Mouse (Mus musculus): Measurements from ENCODE around the gene Dtl.

DNA sequence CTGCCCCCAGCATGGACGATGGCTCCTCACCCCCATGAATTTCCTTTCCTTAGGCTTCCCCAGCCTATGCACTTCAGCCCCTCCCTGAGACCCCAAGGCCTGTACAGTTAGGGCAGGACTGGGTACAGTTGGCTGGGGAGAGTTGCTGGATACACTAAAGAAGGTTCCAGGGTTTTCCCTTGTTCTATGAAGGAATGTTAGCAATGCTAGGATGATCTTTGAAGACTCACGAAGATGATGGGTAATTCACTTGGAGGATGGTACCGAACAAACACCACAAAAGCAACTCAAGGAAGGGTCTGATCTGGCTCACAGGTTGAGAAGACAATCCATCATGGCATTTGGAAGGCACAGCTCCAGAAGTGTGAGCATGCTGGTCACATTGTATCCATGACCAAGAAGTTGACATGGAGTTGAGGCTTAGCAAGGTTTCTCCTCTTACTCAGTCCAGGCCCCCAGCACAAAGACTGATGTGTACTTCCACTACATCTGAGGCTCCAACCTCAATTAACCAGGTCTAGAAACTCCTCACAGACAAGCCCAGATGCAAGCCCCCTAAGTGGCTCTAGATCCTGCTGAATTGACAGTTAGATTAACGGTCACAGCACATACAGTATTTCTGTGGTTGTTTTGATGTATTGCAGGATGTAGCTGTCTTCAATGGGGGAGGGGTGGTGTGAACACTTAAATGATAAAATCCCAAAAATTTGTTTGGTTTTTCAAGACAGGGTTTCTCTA lies 55.8 kb downstream of the Dtl start:
- TF ChIP-seq CHD2 (IDR thresholded peaks at IDR 0.05; ENCODE audit: low read depth, low read length) (no peak), HCFC1 (IDR thresholded peaks at IDR 0.05; ENCODE audit: borderline replicate concordance, insufficient read depth, low read length) (no peak), ZNF384 (IDR thresholded peaks at IDR 0.05; ENCODE audit: low read depth, low read length) (no peak), MAFK (IDR thresholded peaks at IDR 0.05; ENCODE audit: insufficient read depth, low read depth, low read length) (no peak)
